Mouse (Mus musculus) kidney, embryonic 14.5 days (tissue): ENCODE measurements around the gene Pi4ka. TPM values are rescaled to one million over a fixed set of nuclear protein-coding genes. Genes with fewer than 3 reads are reported as not detected.

Source experiments
- ATAC-seq: fragments of 200-750 bp; cut with Nextera tagmentation; 2 replicates; pipeline ENCODE4 v1.8.0; 2017; ENCODE audit warnings: moderate number of reproducible peaks, mild to moderate bottlenecking, moderate TSS enrichment, moderate library complexity; ENCODE audit not compliant: low FRiP score, low TSS enrichment
- H3K27ac ChIP-seq: fragments of 300-500 bp; sonication (generic); 2 replicates; pipeline ENCODE4 v1.5.1; 2014; ENCODE audit warnings: low read depth, mild to moderate bottlenecking, low read length, moderate library complexity, mixed read lengths
- H3K27me3 ChIP-seq: fragments of 300-500 bp; sonication (generic); 2 replicates; pipeline ENCODE4 v1.6.1; 2014; ENCODE audit warnings: mild to moderate bottlenecking, low read length; ENCODE audit not compliant: control insufficient read depth, insufficient read depth
- H3K36me3 ChIP-seq: fragments of 300-500 bp; sonication (generic); 2 replicates; pipeline ENCODE4 v1.6.1; 2014; ENCODE audit warnings: low read length, mixed read lengths; ENCODE audit not compliant: control insufficient read depth, insufficient read depth
- H3K4me1 ChIP-seq: fragments of 300-500 bp; sonication (generic); 2 replicates; pipeline ENCODE4 v1.6.1; 2014; ENCODE audit warnings: low read length, mixed read lengths; ENCODE audit not compliant: control insufficient read depth, insufficient read depth
- H3K4me2 ChIP-seq: fragments of 300-500 bp; sonication (generic); replicated peaks from 2 replicates; pipeline ENCODE4 v1.6.1; 2014; ENCODE audit warnings: low read depth, mild to moderate bottlenecking, low read length
- H3K4me3 ChIP-seq: fragments of 300-500 bp; sonication (generic); 2 replicates; pipeline ENCODE4 v1.5.1; 2014; ENCODE audit warnings: mild to moderate bottlenecking, low read length
- H3K9ac ChIP-seq: fragments of 300-500 bp; sonication (generic); 2 replicates; pipeline ENCODE4 v1.6.1; 2014; ENCODE audit warnings: low read depth, mild to moderate bottlenecking, low read length, moderate library complexity
- H3K9me3 ChIP-seq: fragments of 300-500 bp; sonication (generic); 2 replicates; pipeline ENCODE4 v1.6.1; 2016; ENCODE audit warnings: low read length; ENCODE audit not compliant: control insufficient read depth
- WGBS: fragments of 180-500 bp; shearing (Covaris S2); extraction: QIAGEN DNeasy Blood & Tissue Kit; methylation state at CpG from one replicate; pipeline ENCODE4 v1.1.7; 2014; 5-methylcytosine and 5-hydroxymethylcytosine counted together
- polyA plus RNA-seq: library from polyadenylated mRNA; unstranded; fragments of >200 nt; fragmentation: Nextera tagmentation; extraction: Ambion mirVana; gene quantifications from 2 replicates; pipeline ENCODE4 v1.2.1, GENCODE M21; 2014

The Pi4ka gene
- polyA plus RNA-seq, 1 experiment from 2014 or later, result 41.1 TPM

GRCm38 (mm10) chr16:17345141-17345812 is 60.8 kb downstream of the Pi4ka start:
- no peaks in the 10 kb centered on the region for H3K9me3 ChIP-seq
- H3K9ac ChIP-seq, result no peak overlapping the region
- no peak overlapping the region for H3K4me3 ChIP-seq
- 82% methylated on average over 8 of the region's 8 CpGs for WGBS
- ATAC-seq, result no peak
- H3K4me2 ChIP-seq, result no peak overlapping the region
- H3K4me1 ChIP-seq, result no peaks in the 10 kb centered on the region
- no peak overlapping the region for H3K27ac ChIP-seq
- H3K27me3 ChIP-seq, result no peaks in the 10 kb centered on the region
- H3K36me3 ChIP-seq, result peaks cover 17% of the 10 kb centered on the region; the same call in 1 of the 2 replicates

GRCm38 (mm10) chr16:17341847-17342246 is 64.3 kb downstream of the Pi4ka start:
- Histone ChIP-seq H3K9ac (no peak overlapping the region), H3K4me1 (no peaks in the 10 kb centered on the region), H3K9me3 (no peaks in the 10 kb centered on the region), H3K4me3 (no peak overlapping the region), H3K4me2 (no peak overlapping the region), H3K27me3 (no peaks in the 10 kb centered on the region), H3K27ac (no peak overlapping the region), H3K36me3 (peaks cover 4% of the 10 kb centered on the region; the same call in 1 of the 2 replicates)
- no peak for ATAC-seq
- 87% methylated on average over 4 of the region's 4 CpGs for WGBS

- 92% methylated on average over 2 of the region's 2 CpGs for WGBS
- Histone ChIP-seq H3K4me2 (no peak overlapping the region), H3K9ac (no peak overlapping the region), H3K27me3 (no peaks in the 10 kb centered on the region), H3K9me3 (no peaks in the 10 kb centered on the region), H3K4me1 (no peaks in the 10 kb centered on the region), H3K27ac (no peak overlapping the region), H3K36me3 (no peaks in the 10 kb centered on the region; the same call in 1 of the 2 replicates), H3K4me3 (no peak overlapping the region)
- no peak for ATAC-seq
These were observed 65.4 kb downstream of the Pi4ka start for GRCm38 (mm10) chr16:17340705-17341104.

- WGBS, result 88% methylated on average over 7 of the region's 7 CpGs
- no peak for ATAC-seq
- Histone ChIP-seq H3K9me3 (no peaks in the 10 kb centered on the region), H3K36me3 (no peaks in the 10 kb centered on the region; the same call in 1 of the 2 replicates), H3K27ac (no peak overlapping the region), H3K4me1 (no peaks in the 10 kb centered on the region), H3K4me3 (no peak overlapping the region), H3K4me2 (no peak overlapping the region), H3K27me3 (no peaks in the 10 kb centered on the region), H3K9ac (no peak overlapping the region)
These were observed 66.4 kb downstream of the Pi4ka start for GRCm38 (mm10) chr16:17339701-17340100.

- H3K4me2 ChIP-seq, result no peak overlapping the region
- H3K36me3 ChIP-seq, result no peaks in the 10 kb centered on the region; the same call in 1 of the 2 replicates
- no peak overlapping the region for H3K4me3 ChIP-seq
- no peaks in the 10 kb centered on the region for H3K9me3 ChIP-seq
- H3K4me1 ChIP-seq, result no peaks in the 10 kb centered on the region
- H3K27ac ChIP-seq, result no peak overlapping the region
- H3K9ac ChIP-seq, result no peak overlapping the region
- no peak for ATAC-seq
- 67% methylated on average over 1 of the region's 1 CpGs for WGBS
- no peaks in the 10 kb centered on the region for H3K27me3 ChIP-seq
These were observed 70.0 kb downstream of the Pi4ka start for GRCm38 (mm10) chr16:17336089-17336488.

- Histone ChIP-seq H3K9me3 (no peaks in the 10 kb centered on the region), H3K4me3 (no peak overlapping the region), H3K27ac (no peak overlapping the region), H3K4me2 (no peak overlapping the region), H3K9ac (no peak overlapping the region), H3K36me3 (no peaks in the 10 kb centered on the region; the same call in 1 of the 2 replicates), H3K4me1 (no peaks in the 10 kb centered on the region), H3K27me3 (no peaks in the 10 kb centered on the region)
- ATAC-seq, result no peak
These were observed 71.5 kb downstream of the Pi4ka start for GRCm38 (mm10) chr16:17334574-17334973.

GRCm38 (mm10) chr16:17331855-17332254 is 74.3 kb downstream of the Pi4ka start:
- no peak overlapping the region for H3K27ac ChIP-seq
- H3K9ac ChIP-seq, result no peak overlapping the region
- H3K4me1 ChIP-seq, result no peaks in the 10 kb centered on the region
- H3K4me2 ChIP-seq, result no peak overlapping the region
- H3K36me3 ChIP-seq, result no peaks in the 10 kb centered on the region; the same call in 1 of the 2 replicates
- no peaks in the 10 kb centered on the region for H3K9me3 ChIP-seq
- no peaks in the 10 kb centered on the region for H3K27me3 ChIP-seq
- no peak overlapping the region for H3K4me3 ChIP-seq
- 90% methylated on average over 5 of the region's 5 CpGs for WGBS
- ATAC-seq, result no peak

GRCm38 (mm10) chr16:17331116-17331515 is 75.0 kb downstream of the Pi4ka start, which contains the start of gene Serpind1:
Gene Serpind1, plus strand, starts transcription at chr16:17331371.
- H3K9me3 ChIP-seq, result no peaks in the 10 kb centered on the region
- 91% methylated on average over 2 of the region's 2 CpGs for WGBS
- H3K4me3 ChIP-seq, result no peak within 1 kb of the TSS
- H3K4me1 ChIP-seq, result no peaks in the 10 kb centered on the region
- no peaks in the 10 kb centered on the region for H3K27me3 ChIP-seq
- H3K36me3 ChIP-seq, result no peaks in the 10 kb centered on the region; the same call in 1 of the 2 replicates
- H3K4me2 ChIP-seq, result no peak within 1 kb of the TSS
- no peak for ATAC-seq
- H3K27ac ChIP-seq, result no peak within 1 kb of the TSS
- H3K9ac ChIP-seq, result no peak within 1 kb of the TSS

GRCm38 (mm10) chr16:17329848-17330570 is 76.1 kb downstream of the Pi4ka start:
- Histone ChIP-seq H3K4me1 (no peaks in the 10 kb centered on the region), H3K9me3 (no peaks in the 10 kb centered on the region), H3K9ac (no peak overlapping the region), H3K27me3 (no peaks in the 10 kb centered on the region), H3K36me3 (peaks cover 8% of the 10 kb centered on the region; the same call in 1 of the 2 replicates), H3K27ac (no peak overlapping the region), H3K4me3 (no peak overlapping the region), H3K4me2 (no peak overlapping the region)
- ATAC-seq, result no peak
- 91% methylated on average over 1 of the region's 1 CpGs for WGBS
